Mouse (Mus musculus) left cerebral cortex, adult 9 months (tissue): Measurements from ENCODE around the gene Dnaja1.
A peak's percentile ranks its signal among the peaks of the same experiment; 100 is the strongest.

Source experiments
- DNase-seq, 2 experiments: peaks; one replicate each; pipeline ENCODE4 v3.0.0; 2022; ENCODE audit warnings: low spot score in 2 of 2

Gene Dnaja1

GRCm38 (mm10) chr4:40722011-40722666 is at the start of gene Dnaja1:
TSS of gene Dnaja1 (plus strand) at chr4:40722150.
- peak; percentile 87 to 95 for DNase-seq

DNA sequence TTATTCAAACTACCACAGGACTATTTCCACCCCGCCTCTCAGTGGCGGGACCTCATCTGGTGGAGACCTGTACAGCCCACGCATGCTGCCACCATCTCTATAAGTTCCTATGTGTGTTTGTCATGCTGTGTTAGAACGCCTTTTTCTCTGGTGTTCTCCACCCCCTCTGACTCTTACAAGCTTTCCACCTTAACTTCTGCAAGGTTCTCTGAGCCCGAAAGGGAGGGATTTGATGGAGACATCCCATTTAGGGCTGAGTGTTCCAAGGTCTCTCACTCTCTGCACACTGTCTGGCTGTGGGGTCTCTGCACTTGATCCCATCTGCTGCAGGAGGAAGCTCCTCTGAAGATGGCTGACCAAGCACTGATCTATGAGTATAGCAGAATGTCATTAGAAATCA is 48.4 kb upstream of the Dnaja1 start:
- DNase-seq: no peak

DNA sequence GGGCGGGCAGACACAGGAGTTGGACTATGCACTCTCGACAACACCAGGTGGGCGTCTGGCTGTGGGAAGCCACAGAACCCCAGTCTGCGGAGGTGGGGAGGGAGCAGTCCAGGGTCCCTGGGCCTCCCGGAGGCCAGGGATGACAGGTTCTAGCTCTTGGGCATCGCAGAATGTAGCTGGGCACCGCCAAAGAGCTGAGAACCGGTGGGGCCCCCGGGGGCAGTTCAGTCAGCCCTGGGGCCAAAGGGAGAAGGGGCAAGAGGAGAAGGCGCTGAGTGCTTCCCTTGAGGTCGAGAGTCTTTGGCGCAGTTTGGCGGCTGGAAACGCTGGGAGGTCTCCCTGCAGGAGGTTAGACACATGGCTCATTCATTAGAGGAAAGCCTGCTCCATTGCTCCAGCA is 45.6 kb upstream of the Dnaja1 start:
- DNase-seq: no peak

DNA sequence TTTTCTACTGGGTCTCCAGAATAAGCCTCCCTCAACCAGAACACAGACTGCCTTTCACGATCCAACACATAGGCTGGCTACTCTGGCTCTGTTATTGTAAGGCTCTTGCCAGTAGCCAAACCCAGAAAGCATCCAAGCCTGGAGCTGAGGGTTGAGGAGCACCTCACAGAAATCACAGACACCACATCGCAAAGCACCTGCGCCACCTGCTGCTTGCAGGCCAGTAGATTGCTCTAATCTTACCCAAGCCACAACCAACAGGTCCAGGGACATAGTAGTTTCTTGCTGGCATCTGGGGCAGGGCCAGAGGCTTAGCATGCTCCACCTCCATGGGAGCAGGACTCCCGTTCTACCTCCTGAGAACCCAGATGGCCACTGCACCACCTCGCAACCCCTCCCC is 44.8 kb upstream of the Dnaja1 start:
- DNase-seq: peak in 1 of 2 experiments; percentile 45

- no peak for DNase-seq
Observed at GRCm38 (mm10) chr4:40680250-40680860, 41.6 kb upstream of the Dnaja1 start.

GRCm38 (mm10) chr4:40681908-40682307 is 40.0 kb upstream of the Dnaja1 start:
- peak in 1 of 2 experiments; percentile 80 for DNase-seq

GRCm38 (mm10) chr4:40682359-40682758 is 39.6 kb upstream of the Dnaja1 start:
- no peak for DNase-seq

DNA sequence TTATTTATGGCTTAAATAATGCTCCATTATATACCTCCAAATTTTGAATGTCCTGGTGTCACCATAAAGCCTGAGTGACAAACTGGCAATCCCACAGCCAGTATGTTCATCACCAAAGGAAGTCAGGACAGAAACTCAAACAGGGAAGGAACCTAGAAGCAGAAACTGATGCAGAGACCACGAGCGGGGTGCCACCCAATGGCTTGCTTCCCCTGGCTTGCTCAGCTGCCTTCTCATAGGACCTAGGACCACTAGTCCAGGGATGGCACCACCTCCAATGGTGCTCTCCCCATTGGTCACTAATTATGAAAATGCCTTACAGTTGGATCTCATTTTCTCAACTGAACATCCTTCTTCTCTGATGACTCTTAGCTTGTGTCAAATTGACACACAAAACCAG is 38.6 kb upstream of the Dnaja1 start:
- DNase-seq: no peak

DNA sequence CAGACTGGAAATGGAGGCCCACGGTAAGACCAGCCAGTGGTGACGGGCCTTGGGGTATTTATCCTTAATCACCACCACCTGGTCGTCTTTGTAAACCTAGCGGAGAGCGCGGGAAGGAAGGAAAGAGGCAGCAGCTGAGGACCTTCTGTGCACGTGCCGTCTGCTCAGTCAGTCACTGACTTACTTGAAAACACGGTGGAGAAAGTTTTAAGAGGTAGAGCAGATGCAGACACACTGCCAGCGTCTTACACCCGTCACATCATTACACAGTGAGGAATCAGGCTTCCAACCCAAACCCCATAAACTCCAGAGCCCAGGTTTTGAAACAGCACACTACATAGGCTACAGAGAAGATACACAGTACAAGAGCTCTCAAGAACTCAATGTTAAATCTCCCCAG is 30.9 kb upstream of the Dnaja1 start:
- DNase-seq: no peak

DNA sequence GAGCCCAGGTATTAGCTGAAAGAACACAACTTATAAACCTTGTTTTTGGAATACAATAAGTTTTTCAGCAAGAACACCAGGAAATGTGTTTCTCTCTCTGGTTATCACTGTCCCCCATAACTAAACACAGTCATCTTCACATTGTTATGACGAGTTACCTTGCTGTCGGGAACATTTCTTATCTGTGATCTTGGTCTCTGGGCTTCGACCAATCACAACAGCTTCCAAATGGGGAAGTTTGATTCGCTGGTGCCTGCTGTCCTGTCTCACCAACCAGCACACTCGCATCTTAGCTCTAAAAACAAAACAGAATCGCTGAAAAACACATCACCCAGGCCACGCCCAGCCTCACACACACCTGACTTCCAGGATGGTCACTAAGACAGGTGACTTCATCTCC is 24.9 kb upstream of the Dnaja1 start:
- no peak for DNase-seq

- DNase-seq: no peak
Observed at GRCm38 (mm10) chr4:40700216-40700615, 21.7 kb upstream of the Dnaja1 start.

DNA sequence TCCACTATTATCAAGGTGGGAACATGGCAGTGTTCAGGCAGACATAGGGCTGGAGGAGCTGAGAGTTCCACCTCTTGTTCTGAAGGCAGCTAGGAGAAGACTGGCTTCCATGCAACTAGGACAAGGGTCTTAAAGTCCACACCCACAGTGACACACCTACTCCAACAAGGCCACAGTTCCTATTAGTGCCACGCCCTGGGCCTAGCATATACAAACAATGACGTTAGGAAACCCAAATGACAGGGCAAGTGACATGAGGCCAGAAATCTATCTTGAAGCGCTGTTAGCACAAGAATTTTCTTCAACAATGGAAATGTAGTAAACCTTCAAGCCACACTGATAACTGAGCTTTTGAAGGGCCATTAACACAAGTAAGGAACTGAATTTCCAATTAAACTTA is 20.2 kb upstream of the Dnaja1 start:
- no peak for DNase-seq

GRCm38 (mm10) chr4:40702797-40703709 is 18.9 kb upstream of the Dnaja1 start, which contains the start of gene Aptx:
TSS of gene Aptx (minus strand) at chr4:40703194.
- DNase-seq: peak; percentile 91 to 98

- DNase-seq: no peak
Observed at GRCm38 (mm10) chr4:40703710-40704275, 18.2 kb upstream of the Dnaja1 start.

DNA sequence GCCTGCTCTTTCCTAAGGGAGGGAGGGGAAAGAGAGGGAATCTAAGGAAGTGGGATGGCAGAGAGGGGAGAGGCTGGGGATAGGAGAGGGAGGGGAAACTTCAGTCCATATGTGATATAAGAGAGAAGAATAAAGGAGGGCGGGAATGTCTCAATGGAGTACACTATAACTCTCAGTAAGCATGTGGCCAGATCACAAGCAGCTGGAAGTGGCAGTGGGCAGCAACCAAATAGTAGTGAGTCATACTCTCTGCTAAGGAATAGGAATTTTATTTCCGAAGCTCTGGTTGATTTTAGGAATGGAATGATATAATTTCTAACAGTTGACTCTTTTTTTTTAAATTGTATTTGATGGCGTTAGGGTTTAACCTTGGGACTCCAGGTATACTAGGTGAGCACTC is 4.8 kb upstream of the Dnaja1 start:
- DNase-seq: no peak

DNA sequence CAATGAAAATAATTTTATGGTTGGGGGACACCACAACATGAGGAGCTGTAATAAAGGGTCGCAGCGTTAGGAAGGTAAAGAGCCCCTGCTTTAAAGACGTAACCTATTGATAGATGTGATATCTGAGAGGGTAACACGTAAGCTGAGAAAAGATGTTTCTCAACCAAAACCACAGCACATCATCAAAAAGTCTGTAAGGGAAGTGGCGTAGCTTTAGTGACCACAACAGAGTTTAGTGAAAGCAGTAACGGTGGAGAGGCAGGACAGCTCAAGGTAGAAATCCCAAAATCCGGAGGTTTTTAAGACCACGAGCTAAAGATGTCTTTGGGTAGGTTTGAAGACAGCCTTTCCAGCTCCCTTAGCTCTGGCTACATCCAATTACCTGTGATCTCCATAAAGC is 1.0 kb upstream of the Dnaja1 start:
- no peak for DNase-seq

- peak; percentile 38 to 76 for DNase-seq
Observed at GRCm38 (mm10) chr4:40722687-40723460, 924 bp downstream of the Dnaja1 start.

GRCm38 (mm10) chr4:40725141-40725540 is 3.2 kb downstream of the Dnaja1 start:
- no peak for DNase-seq

DNA sequence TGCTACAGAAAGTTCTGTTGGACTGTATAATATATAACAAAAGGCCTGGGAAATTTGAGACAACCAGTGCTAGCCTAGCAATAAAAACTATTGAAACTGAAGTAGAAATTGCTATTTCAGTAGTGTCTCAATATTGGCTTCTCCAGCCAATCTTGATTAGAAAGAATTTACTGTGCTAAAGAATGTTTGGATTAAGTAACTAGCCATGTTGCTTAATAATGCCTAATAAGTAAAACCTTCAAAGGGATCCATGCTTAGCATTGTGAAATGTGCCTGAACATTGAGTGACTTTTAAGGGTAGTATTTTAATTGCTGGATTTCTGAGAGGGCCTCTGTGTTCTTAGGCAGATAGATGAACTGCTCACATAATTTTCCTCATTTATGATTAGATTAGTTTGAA is 3.6 kb downstream of the Dnaja1 start:
- no peak for DNase-seq

- DNase-seq: no peak
Observed at GRCm38 (mm10) chr4:40727247-40727646, 5.3 kb downstream of the Dnaja1 start.

DNA sequence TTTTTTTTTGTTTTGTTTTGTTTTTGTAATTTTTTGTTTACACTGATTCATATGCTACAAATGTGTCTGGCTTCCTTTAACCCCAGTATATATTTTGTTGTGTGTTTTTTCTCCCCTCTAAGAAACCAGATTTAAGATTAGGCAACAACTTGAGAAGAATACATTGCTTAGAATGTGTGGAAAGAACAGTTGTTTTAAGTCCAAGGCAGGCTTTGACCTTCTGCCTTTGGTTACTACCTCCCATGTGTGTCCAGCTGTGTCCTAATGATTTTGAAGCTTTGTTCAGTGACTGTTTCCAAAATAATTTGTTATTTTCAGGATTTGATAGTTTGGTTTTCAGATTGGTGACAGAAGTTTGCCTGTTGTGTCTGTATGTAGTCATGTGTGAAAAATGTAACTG is 9.3 kb downstream of the Dnaja1 start:
- DNase-seq: no peak
